ENCODE assay signal across 22 mouse cellular contexts in genomic region chr9:56975199-56975598, GRCm38 (mm10). TPM values are rescaled to one million over a fixed set of nuclear protein-coding genes. Genes with fewer than 3 reads are reported as not detected.
DNase-seq lines count a peak whose midpoint lies in the region.
"Had no signal": no experiment of that assay in that cellular context is flagged by ENCODE, and none has a peak within 500 bp of the region (broad histone marks: within the 10 kb centered on the region; RNA-seq: fewer than 3 reads in every experiment).

No protein-coding gene starts in this region.

- DNase-seq in 416B (ENCODE audit: low read depth): peak; percentile 50
- DNase-seq in CD4-positive, CD25-positive, alpha-beta regulatory T cell, adult 2 months (ENCODE audit: low read depth, low spot score): peak; percentile 22
- DNase-seq in MEL-GATA-1-ER (ENCODE audit: extremely low read depth, low read depth): peak; percentile 43
- DNase-seq in induced T-regulatory cell, adult 2 months (ENCODE audit: low read depth): peak; percentile 24
- no peak for DNase-seq in gastrocnemius, adult 18-20 months (ENCODE audit: low spot score)
- DNase-seq in layer of hippocampus, postnatal 36 days: no peak
- DNase-seq in spleen, adult 18-20 months: no peak
- no peak for DNase-seq in cerebellum, postnatal 10 days
- DNase-seq: adrenal gland, postnatal 10 days; adrenal gland, postnatal 36 days; cerebellum, adult 11 months; cerebellum, adult 2 months; cerebellum, adult 9-11 months; cerebellum, postnatal 36 days; embryo, embryonic 11 days; gastrocnemius, postnatal 10 days; gastrocnemius, postnatal 36 days; heart, adult 18-20 months; heart, postnatal 10 days; heart, postnatal 4 days; kidney, adult 11 months; kidney, adult 8-10 months had no signal

RNA-seq across cellular contexts. Expression of gene Ptpn9, which starts 19.5 kb away (rescaled TPM):
- 1 to 10 TPM; 3.3 to 4.7 TPM for total RNA-seq in gastrocnemius, adult 18-20 months (2021)
- total RNA-seq in layer of hippocampus, postnatal 36 days (2021): 10 to 100 TPM; 30.4 to 31.7 TPM

RNA-seq across cellular contexts. Expression of gene Snupn, which starts 24.5 kb away (rescaled TPM):
- total RNA-seq in gastrocnemius, adult 18-20 months (2021): 10 to 100 TPM; 10.8 to 11.5 TPM
- 10 to 100 TPM; 15.4 to 17.9 TPM for total RNA-seq in layer of hippocampus, postnatal 36 days (2021)

RNA-seq across cellular contexts. Expression of gene Imp3, which starts 37.9 kb away (rescaled TPM):
- total RNA-seq in gastrocnemius, adult 18-20 months (2021): 10 to 100 TPM; 46.7 to 51.6 TPM
- 10 to 100 TPM; 54.7 to 56.3 TPM for total RNA-seq in layer of hippocampus, postnatal 36 days (2021)

RNA-seq across cellular contexts. Expression of gene Snx33, which starts 47.0 kb away (rescaled TPM):
- 1 to 10 TPM; 2.1 to 3.3 TPM for total RNA-seq in gastrocnemius, adult 18-20 months (2021)
- total RNA-seq in layer of hippocampus, postnatal 36 days (2021): 1 to 10 TPM; 9.1 to 9.2 TPM

Comparison
In these comparisons a context has a peak if more than half of its experiments do, and no peak if none do; other contexts are left out.
1. DNase-seq: peak in 416B (single experiment), CD4-positive, CD25-positive, alpha-beta regulatory T cell, adult 2 months (single experiment), MEL-GATA-1-ER (single experiment) and induced T-regulatory cell, adult 2 months (single experiment); none in gastrocnemius, adult 18-20 months (single experiment), layer of hippocampus, postnatal 36 days (0 of 2), spleen, adult 18-20 months (0 of 2) and cerebellum, postnatal 10 days (0 of 2).
2. RNA of gene Ptpn9, which starts 19.5 kb away (total RNA-seq): 30.4 to 31.7 TPM in layer of hippocampus, postnatal 36 days; 3.3 to 4.7 TPM in gastrocnemius, adult 18-20 months; every median in the first group is over 4 times any median in the second.